Mouse (Mus musculus) thymus, adult 2 months (tissue): ENCODE results near the gene Tbxas1. TPM values are rescaled to one million over a fixed set of nuclear protein-coding genes. Genes with fewer than 3 reads are reported as not detected.

Experiments
- DNase-seq: peaks from one replicate; pipeline ENCODE4 v3.0.0; 2021
- H3K27ac ChIP-seq: fragments of 200-500 bp; 2 replicates; pipeline ENCODE4 v1.5.1; 2012; ENCODE audit warnings: low read length, control low read depth; ENCODE audit not compliant: control insufficient read depth, insufficient read depth
- H3K27me3 ChIP-seq: fragments of 200-500 bp; 2 replicates; pipeline ENCODE4 v1.6.1; 2012; ENCODE audit warnings: mild to moderate bottlenecking, low read length, moderate library complexity, mixed read lengths; ENCODE audit not compliant: control insufficient read depth, insufficient read depth
- H3K36me3 ChIP-seq: fragments of 200-500 bp; 2 replicates; pipeline ENCODE4 v1.6.1; 2012; ENCODE audit warnings: mild to moderate bottlenecking, low read length, moderate library complexity; ENCODE audit not compliant: control insufficient read depth, insufficient read depth
- H3K4me1 ChIP-seq: fragments of 200-500 bp; replicated peaks from 2 replicates; pipeline ENCODE4 v1.6.1; 2012; ENCODE audit warnings: low read length; ENCODE audit not compliant: control insufficient read depth, insufficient read depth
- H3K4me3 ChIP-seq: fragments of 200-500 bp; 2 replicates; pipeline ENCODE4 v1.5.1; 2012; ENCODE audit warnings: mild to moderate bottlenecking, low read length, control low read depth, moderate library complexity; ENCODE audit not compliant: control insufficient read depth, insufficient read depth
- CTCF ChIP-seq: fragments of 200-500 bp; IDR thresholded peaks from 2 replicates; pipeline ENCODE4 v1.5.1; 2012; ENCODE audit warnings: mild to moderate bottlenecking, control low read depth, low read length, moderate library complexity, borderline replicate concordance; ENCODE audit not compliant: control insufficient read depth, poor library complexity, insufficient read depth; ENCODE audit errors: extremely low read depth
- POLR2A ChIP-seq: fragments of 200-500 bp; IDR thresholded peaks from 2 replicates; pipeline ENCODE4 v1.6.1; 2012; ENCODE audit warnings: mild to moderate bottlenecking, low read length, control low read depth, moderate library complexity; ENCODE audit not compliant: control insufficient read depth, poor library complexity, insufficient read depth; ENCODE audit errors: extremely low read depth
- WGBS: fragments of 180-500 bp; shearing (Covaris S2); methylation state at CpG from one replicate; pipeline ENCODE4 v1.1.7; 2018; 5-methylcytosine and 5-hydroxymethylcytosine counted together
- polyA plus RNA-seq: library from polyadenylated mRNA; depleted of rRNA; stranded (reverse); fragments of >200 nt; gene quantifications from 2 replicates; pipeline ENCODE4 v1.2.3, GENCODE M21; 2012

The Tbxas1 gene
- polyA plus RNA-seq, 1 experiment: 6.0 TPM

- no peak for DNase-seq
- no peak overlapping the region for H3K4me3 ChIP-seq
- H3K4me1 ChIP-seq: no peaks in the 10 kb centered on the region
- H3K36me3 ChIP-seq: no peaks in the 10 kb centered on the region
- no peak overlapping the region for H3K27ac ChIP-seq
- WGBS: 90% methylated on average over 17 of the region's 17 CpGs
- no peaks in the 10 kb centered on the region for H3K27me3 ChIP-seq
- TF ChIP-seq CTCF (no peak), POLR2A (no peak)
Measured at GRCm38 (mm10) chr6:38921095-38921809, 46.0 kb downstream of the Tbxas1 start.

- no peak for DNase-seq
- Histone ChIP-seq H3K27me3 (no peaks in the 10 kb centered on the region), H3K36me3 (no peaks in the 10 kb centered on the region), H3K27ac (no peak overlapping the region), H3K4me1 (no peaks in the 10 kb centered on the region), H3K4me3 (no peak overlapping the region)
- TF ChIP-seq CTCF: no peak
- no peak for TF ChIP-seq POLR2A
- WGBS: 94% methylated on average over 8 of the region's 8 CpGs
Measured at GRCm38 (mm10) chr6:38921810-38922116, 46.6 kb downstream of the Tbxas1 start.

GRCm38 (mm10) chr6:38922517-38922916 is 47.3 kb downstream of the Tbxas1 start:
- WGBS: 85% methylated on average over 2 of the region's 2 CpGs
- Histone ChIP-seq H3K36me3 (no peaks in the 10 kb centered on the region), H3K27me3 (no peaks in the 10 kb centered on the region), H3K4me3 (no peak overlapping the region), H3K4me1 (no peaks in the 10 kb centered on the region), H3K27ac (no peak overlapping the region)
- no peak for DNase-seq
- TF ChIP-seq CTCF (no peak), POLR2A (no peak)

- 97% methylated on average over 4 of the region's 4 CpGs for WGBS
- Histone ChIP-seq H3K27me3 (no peaks in the 10 kb centered on the region), H3K27ac (no peak overlapping the region), H3K4me3 (no peak overlapping the region), H3K4me1 (no peaks in the 10 kb centered on the region), H3K36me3 (no peaks in the 10 kb centered on the region)
- TF ChIP-seq POLR2A (no peak), CTCF (no peak)
- DNase-seq: no peak
Measured at GRCm38 (mm10) chr6:38923450-38923849, 48.2 kb downstream of the Tbxas1 start.

- Histone ChIP-seq H3K4me3 (no peak overlapping the region), H3K4me1 (no peaks in the 10 kb centered on the region), H3K36me3 (no peaks in the 10 kb centered on the region), H3K27me3 (no peaks in the 10 kb centered on the region), H3K27ac (no peak overlapping the region)
- no peak for DNase-seq
- 96% methylated on average over 18 of the region's 18 CpGs for WGBS
- TF ChIP-seq POLR2A (no peak), CTCF (no peak)
Measured at GRCm38 (mm10) chr6:38923870-38924817, 48.9 kb downstream of the Tbxas1 start.

- no peak for DNase-seq
- Histone ChIP-seq H3K27me3 (no peaks in the 10 kb centered on the region), H3K4me1 (no peaks in the 10 kb centered on the region), H3K36me3 (no peaks in the 10 kb centered on the region), H3K27ac (no peak overlapping the region), H3K4me3 (no peak overlapping the region)
- no peak for TF ChIP-seq CTCF
- TF ChIP-seq POLR2A: no peak
- 84% methylated on average over 7 of the region's 7 CpGs for WGBS
Measured at GRCm38 (mm10) chr6:38925719-38926118, 50.5 kb downstream of the Tbxas1 start.
